27 mouse cellular contexts compared by ENCODE assay signal in genomic region chr3:94388047-94388446, GRCm38 (mm10). TPM values are rescaled to one million over a fixed set of nuclear protein-coding genes. Genes with fewer than 3 reads are reported as not detected.
DNase-seq lines count a peak whose midpoint lies in the region; ATAC-seq lines count a peak whose summit lies in the region.
"Had no signal": no experiment of that assay in that cellular context is flagged by ENCODE, and none has a peak within 500 bp of the region (broad histone marks: within the 10 kb centered on the region; RNA-seq: fewer than 3 reads in every experiment).

No protein-coding gene starts in this region.

- no peak overlapping the region for H3K27ac ChIP-seq in heart, embryonic 11.5 days (ENCODE audit: low read depth, low read length)
- H3K27ac ChIP-seq: hindbrain, embryonic 15.5 days; layer of hippocampus, adult 2 months; liver, embryonic 15.5 days; macrophage had no signal

- 69% methylated on average over 5 of the region's 5 CpGs for WGBS in heart, embryonic 11.5 days (ENCODE audit: insufficient replicate concordance)

- H3K4me2 ChIP-seq in heart, embryonic 11.5 days: no peak overlapping the region
- H3K4me2 ChIP-seq: hindbrain, embryonic 15.5 days; liver, embryonic 15.5 days had no signal

- no peaks in the 10 kb centered on the region for H3K36me3 ChIP-seq in heart, embryonic 11.5 days (ENCODE audit: control insufficient read depth, insufficient read depth, low read length)
- H3K36me3 ChIP-seq: G1E; hindbrain, embryonic 15.5 days; liver, embryonic 15.5 days had no signal

- H3K9ac ChIP-seq in heart, embryonic 11.5 days (ENCODE audit: low read depth, low read length): no peak overlapping the region
- H3K9ac ChIP-seq: hindbrain, embryonic 15.5 days; liver, embryonic 15.5 days had no signal

- no peak overlapping the region for H3K4me3 ChIP-seq in heart, embryonic 11.5 days (ENCODE audit: low read depth, low read length)
- H3K4me3 ChIP-seq: hindbrain, embryonic 15.5 days; layer of hippocampus, adult 2 months; liver, embryonic 15.5 days had no signal

- H3K9me3 ChIP-seq in heart, embryonic 11.5 days (replicated peaks; ENCODE audit: control insufficient read depth, low read length): no peaks in the 10 kb centered on the region
- H3K9me3 ChIP-seq: G1E; hindbrain, embryonic 15.5 days; liver, embryonic 15.5 days had no signal

- H3K27me3 ChIP-seq in heart, embryonic 11.5 days (ENCODE audit: control insufficient read depth, insufficient read depth, low read length): no peaks in the 10 kb centered on the region
- H3K27me3 ChIP-seq: hindbrain, embryonic 15.5 days; liver, embryonic 15.5 days had no signal

- peak; percentile 54 for DNase-seq in CD4-positive, CD25-positive, alpha-beta regulatory T cell, adult 2 months (ENCODE audit: low read depth, low spot score)
- peak; percentile 89 for DNase-seq in thymus, postnatal 25 days
- DNase-seq in testis, postnatal 10 days (ENCODE audit: low spot score): no peak
- no peak for DNase-seq in kidney, postnatal 36 days
- DNase-seq: cerebellum, adult 8-10 months; gastrocnemius, postnatal 25 days; kidney, adult 11 months; layer of hippocampus, postnatal 36 days; midbrain, embryonic 14.5 days; right cerebral cortex, postnatal 25 days had no signal

- peak; percentile 80 for ATAC-seq in common myeloid progenitor, adult 5-6 weeks (replicated peaks; ENCODE audit: low read depth, poor library complexity, severe bottlenecking)
- ATAC-seq in megakaryocyte-erythroid progenitor cell, adult 5-6 weeks (replicated peaks; ENCODE audit: low FRiP score, low TSS enrichment, poor library complexity, severe bottlenecking): 0 out of 2 replicates have a peak, but pooled peaks have one; percentile 29
- no peak for ATAC-seq in heart, embryonic 11.5 days (replicated peaks; ENCODE audit: insufficient number of reproducible peaks, low FRiP score, low TSS enrichment)
- ATAC-seq: forebrain, embryonic 16.5 days had no signal

- no peaks in the 10 kb centered on the region for H3K4me1 ChIP-seq in heart, embryonic 11.5 days (ENCODE audit: control insufficient read depth, insufficient read depth, low read length)
- H3K4me1 ChIP-seq: liver, embryonic 15.5 days had no signal

RNA-seq across cellular contexts. Expression of gene Lingo4, which starts 10.3 kb away (rescaled TPM):
- total RNA-seq in common myeloid progenitor, adult 5-6 weeks (2017): not detected in 2 replicates
- total RNA-seq in megakaryocyte-erythroid progenitor cell, adult 5-6 weeks (2014; fragmentation: Nextera tagmentation): 1.0 TPM in 1 of 2 replicates, not detected in the other
- 0.28 TPM in 1 of 2 replicates, not detected in the other for total RNA-seq in megakaryocyte-erythroid progenitor cell, adult 5-6 weeks (2017)
- polyA plus RNA-seq in heart, embryonic 11.5 days (2014; fragmentation: Nextera tagmentation; extraction: Ambion mirVana): not detected in 2 replicates
- polyA plus RNA-seq: G1E, macrophage had no signal

RNA-seq across cellular contexts. Expression of gene Rorc, which starts 15.5 kb away (rescaled TPM):
- not detected in 2 replicates for total RNA-seq in common myeloid progenitor, adult 5-6 weeks (2017)
- total RNA-seq in megakaryocyte-erythroid progenitor cell, adult 5-6 weeks (2014; fragmentation: Nextera tagmentation): 4.6 TPM in 1 of 2 replicates, not detected in the other
- 0.15 TPM in 1 of 2 replicates, not detected in the other for total RNA-seq in megakaryocyte-erythroid progenitor cell, adult 5-6 weeks (2017)
- polyA plus RNA-seq in heart, embryonic 11.5 days (2014; fragmentation: Nextera tagmentation; extraction: Ambion mirVana): 0.41 and 0.44 TPM in 2 replicates
- total RNA-seq: G1E had no signal
- polyA plus RNA-seq: G1E, macrophage had no signal

RNA-seq across cellular contexts. Expression of gene Tdrkh, which starts 25.0 kb away (rescaled TPM):
- 10.8 and 14.7 TPM in 2 replicates for total RNA-seq in common myeloid progenitor, adult 5-6 weeks (2017)
- 2.3 and 12.0 TPM in 2 replicates for total RNA-seq in megakaryocyte-erythroid progenitor cell, adult 5-6 weeks (2014; fragmentation: Nextera tagmentation)
- 4.7 and 6.8 TPM in 2 replicates for total RNA-seq in megakaryocyte-erythroid progenitor cell, adult 5-6 weeks (2017)
- 8.4 and 8.7 TPM in 2 replicates for polyA plus RNA-seq in heart, embryonic 11.5 days (2014; fragmentation: Nextera tagmentation; extraction: Ambion mirVana)
- polyA plus RNA-seq: G1E had no signal

RNA-seq across cellular contexts. Expression of gene C2cd4d, which starts 25.8 kb away (rescaled TPM):
- not detected in 2 replicates for total RNA-seq in common myeloid progenitor, adult 5-6 weeks (2017)
- total RNA-seq in megakaryocyte-erythroid progenitor cell, adult 5-6 weeks (2014; fragmentation: Nextera tagmentation): not detected in 2 replicates
- not detected in 2 replicates for total RNA-seq in megakaryocyte-erythroid progenitor cell, adult 5-6 weeks (2017)
- 0.59 and 0.89 TPM in 2 replicates for polyA plus RNA-seq in heart, embryonic 11.5 days (2014; fragmentation: Nextera tagmentation; extraction: Ambion mirVana)
- total RNA-seq: gastrocnemius, postnatal 25 days; heart, postnatal 25 days; layer of hippocampus, postnatal 36 days had no signal
- polyA plus RNA-seq: G1E, macrophage had no signal

RNA-seq across cellular contexts. Expression of gene Them5, which starts 46.1 kb away (rescaled TPM):
- not detected in 2 replicates for total RNA-seq in common myeloid progenitor, adult 5-6 weeks (2017)
- not detected in 2 replicates for total RNA-seq in megakaryocyte-erythroid progenitor cell, adult 5-6 weeks (2014; fragmentation: Nextera tagmentation)
- not detected in 2 replicates for total RNA-seq in megakaryocyte-erythroid progenitor cell, adult 5-6 weeks (2017)
- 0.17 TPM in 1 of 2 replicates, not detected in the other for polyA plus RNA-seq in heart, embryonic 11.5 days (2014; fragmentation: Nextera tagmentation; extraction: Ambion mirVana)
- total RNA-seq: adrenal gland, postnatal 4 days; heart, adult 8-10 months; heart, postnatal 25 days; layer of hippocampus, adult 2 months; layer of hippocampus, postnatal 36 days; left cerebral cortex, postnatal 25 days had no signal
- polyA plus RNA-seq: G1E; kidney, embryonic 16.5 days; liver, embryonic 15.5 days; macrophage; midbrain, embryonic 14.5 days; neural tube, embryonic 14.5 days; spleen, adult 2 months; urinary bladder, adult 2 months had no signal

Comparison
In these comparisons a context has a peak if more than half of its experiments do, and no peak if none do; other contexts are left out.
1. DNase-seq: peak in CD4-positive, CD25-positive, alpha-beta regulatory T cell, adult 2 months (single experiment) and thymus, postnatal 25 days (single experiment); none in testis, postnatal 10 days (single experiment) and kidney, postnatal 36 days (0 of 2).